Mouse (Mus musculus) thymus, adult 2 months (tissue): ENCODE results near the gene 1700125H20Rik.

ENCODE experiments used
- CTCF ChIP-seq: fragments of 200-500 bp; IDR thresholded peaks from 2 replicates; pipeline ENCODE4 v1.5.1; 2012; ENCODE audit warnings: mild to moderate bottlenecking, control low read depth, low read length, moderate library complexity, borderline replicate concordance; ENCODE audit not compliant: control insufficient read depth, poor library complexity, insufficient read depth; ENCODE audit errors: extremely low read depth
- POLR2A ChIP-seq: fragments of 200-500 bp; IDR thresholded peaks from 2 replicates; pipeline ENCODE4 v1.6.1; 2012; ENCODE audit warnings: mild to moderate bottlenecking, low read length, control low read depth, moderate library complexity; ENCODE audit not compliant: control insufficient read depth, poor library complexity, insufficient read depth; ENCODE audit errors: extremely low read depth

- TF ChIP-seq CTCF, result no peak
- TF ChIP-seq POLR2A, result no peak
Measured at GRCm38 (mm10) chr11:85189110-85189509, 18.9 kb downstream of the 1700125H20Rik start.
